21 mouse cellular contexts compared by ENCODE assay signal in the genomic region with DNA sequence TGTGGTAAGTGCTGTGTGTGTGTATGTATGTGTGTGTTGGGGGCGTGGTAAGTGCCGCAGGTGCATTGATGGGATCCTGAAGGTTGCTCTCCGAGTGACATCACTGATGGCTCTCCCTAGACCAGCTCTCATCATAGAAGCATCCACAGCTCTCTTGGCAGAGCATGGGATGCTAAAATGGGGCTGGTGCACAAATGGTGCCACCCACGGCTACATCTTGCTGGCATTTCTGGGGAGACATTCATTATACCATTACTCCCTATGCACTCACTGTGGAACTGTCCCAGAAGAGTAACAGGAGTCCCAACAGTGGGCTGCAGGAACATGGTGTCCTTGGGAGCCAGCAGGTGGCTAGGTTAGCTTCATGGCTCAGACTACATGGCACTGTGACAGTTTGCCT.
A peak's percentile ranks its signal among the peaks of the same experiment; 100 is the strongest.
DNase-seq lines count a peak whose midpoint lies in the region; ATAC-seq lines count a peak whose summit lies in the region.
"Had no signal": no experiment of that assay in that cellular context is flagged by ENCODE, and none has a peak within 500 bp of the region (broad histone marks: within the 10 kb centered on the region; RNA-seq: fewer than 3 reads in every experiment).

No protein-coding gene starts in this region.

- peaks cover 4% of the 10 kb centered on the region; the same call in 1 of the 2 replicates for H3K4me1 ChIP-seq in kidney, embryonic 16.5 days (ENCODE audit: insufficient read depth, low read length)
- H3K4me1 ChIP-seq in forebrain, embryonic 13.5 days = peaks cover 14% of the 10 kb centered on the region
- H3K4me1 ChIP-seq: intestine, embryonic 15.5 days had no signal

- no peak overlapping the region for H3K4me2 ChIP-seq in kidney, embryonic 16.5 days (replicated peaks; ENCODE audit: low read depth, low read length)
- no peak overlapping the region for H3K4me2 ChIP-seq in forebrain, embryonic 13.5 days
- H3K4me2 ChIP-seq: hindbrain, embryonic 15.5 days; intestine, embryonic 15.5 days; liver, embryonic 11.5 days; midbrain, embryonic 15.5 days had no signal

- H3K9me3 ChIP-seq in kidney, embryonic 16.5 days (ENCODE audit: low read length) = 0 out of 2 replicates have a peak, but pooled peaks cover 3% of the 10 kb centered on the region
- H3K9me3 ChIP-seq in forebrain, embryonic 13.5 days (replicated peaks) = no peaks in the 10 kb centered on the region
- H3K9me3 ChIP-seq: hindbrain, embryonic 15.5 days; intestine, embryonic 15.5 days; midbrain, embryonic 15.5 days had no signal

- no peak overlapping the region for H3K27ac ChIP-seq in kidney, embryonic 16.5 days (ENCODE audit: low read length)
- no peak overlapping the region for H3K27ac ChIP-seq in forebrain, embryonic 13.5 days
- H3K27ac ChIP-seq: hindbrain, embryonic 15.5 days; intestine, embryonic 15.5 days; midbrain, embryonic 15.5 days had no signal

- H3K9ac ChIP-seq in kidney, embryonic 16.5 days (replicated peaks; ENCODE audit: low read length) = no peak overlapping the region
- H3K9ac ChIP-seq in forebrain, embryonic 13.5 days = no peak overlapping the region
- H3K9ac ChIP-seq: hindbrain, embryonic 15.5 days; intestine, embryonic 15.5 days; midbrain, embryonic 15.5 days had no signal

- no peak for DNase-seq in kidney, adult 18-20 months
- peak; percentile 52 to 65 for DNase-seq in right cerebral cortex, adult 2 months (ENCODE audit: low spot score in 2 of 2)
- DNase-seq in right cerebral cortex, postnatal 14 days = no peak
- DNase-seq in layer of hippocampus, postnatal 14 days (ENCODE audit: low spot score in 2 of 2) = peak; percentile 29 to 69
- peak; percentile 78 for DNase-seq in telencephalon, adult 2 months (ENCODE audit: low read depth, low spot score)
- DNase-seq in testis, postnatal 14 days (ENCODE audit: low spot score) = no peak
- DNase-seq: adrenal gland, adult 2 months; cerebellum, adult 8-10 months; heart, adult 18-20 months; heart, postnatal 4 days; kidney, postnatal 4 days; lung, adult 18-20 months; lung, postnatal 14 days; thymus, postnatal 4 days had no signal

- H3K27me3 ChIP-seq in kidney, embryonic 16.5 days (ENCODE audit: insufficient read depth, low read length) = no peaks in the 10 kb centered on the region
- H3K27me3 ChIP-seq in forebrain, embryonic 13.5 days = no peaks in the 10 kb centered on the region
- H3K27me3 ChIP-seq: hindbrain, embryonic 15.5 days; intestine, embryonic 15.5 days; midbrain, embryonic 15.5 days had no signal

- 90% methylated on average over 4 of the region's 4 CpGs for WGBS in kidney, embryonic 16.5 days
- WGBS in forebrain, embryonic 13.5 days = 95% methylated on average over 4 of the region's 4 CpGs

- H3K36me3 ChIP-seq in kidney, embryonic 16.5 days (ENCODE audit: insufficient read depth, low read length) = no peaks in the 10 kb centered on the region
- H3K36me3 ChIP-seq in forebrain, embryonic 13.5 days (ENCODE audit: poor library complexity, severe bottlenecking) = no peaks in the 10 kb centered on the region
- H3K36me3 ChIP-seq: hindbrain, embryonic 15.5 days; intestine, embryonic 15.5 days; midbrain, embryonic 15.5 days had no signal

- H3K4me3 ChIP-seq in kidney, embryonic 16.5 days (ENCODE audit: low read length) = no peak overlapping the region
- no peak overlapping the region for H3K4me3 ChIP-seq in forebrain, embryonic 13.5 days
- H3K4me3 ChIP-seq: hindbrain, embryonic 15.5 days; intestine, embryonic 15.5 days; midbrain, embryonic 15.5 days; myocyte had no signal

- peak; percentile 39; the same call in 1 of the 2 replicates for ATAC-seq in kidney, embryonic 16.5 days (ENCODE audit: low FRiP score, low TSS enrichment)
- ATAC-seq in forebrain, embryonic 13.5 days = no peak
- ATAC-seq: intestine, embryonic 15.5 days; midbrain, embryonic 15.5 days had no signal

Comparison
In these comparisons a context has a peak if more than half of its experiments do, and no peak if none do; other contexts are left out.
1. DNase-seq: peak in right cerebral cortex, adult 2 months (2 of 2), layer of hippocampus, postnatal 14 days (2 of 2) and telencephalon, adult 2 months (single experiment); none in kidney, adult 18-20 months (single experiment), right cerebral cortex, postnatal 14 days (single experiment) and testis, postnatal 14 days (single experiment).